Mouse (Mus musculus) cerebellum, postnatal 4 days (tissue): ENCODE data around the gene Poc5.
A peak's percentile ranks its signal among the peaks of the same experiment; 100 is the strongest.

Source experiments
- DNase-seq, 2 experiments: peaks; one replicate each; pipeline ENCODE4 v3.0.0; 2022; ENCODE audit warnings: low spot score in 2 of 2, mixed read lengths in 1 of 2

Gene Poc5

DNA sequence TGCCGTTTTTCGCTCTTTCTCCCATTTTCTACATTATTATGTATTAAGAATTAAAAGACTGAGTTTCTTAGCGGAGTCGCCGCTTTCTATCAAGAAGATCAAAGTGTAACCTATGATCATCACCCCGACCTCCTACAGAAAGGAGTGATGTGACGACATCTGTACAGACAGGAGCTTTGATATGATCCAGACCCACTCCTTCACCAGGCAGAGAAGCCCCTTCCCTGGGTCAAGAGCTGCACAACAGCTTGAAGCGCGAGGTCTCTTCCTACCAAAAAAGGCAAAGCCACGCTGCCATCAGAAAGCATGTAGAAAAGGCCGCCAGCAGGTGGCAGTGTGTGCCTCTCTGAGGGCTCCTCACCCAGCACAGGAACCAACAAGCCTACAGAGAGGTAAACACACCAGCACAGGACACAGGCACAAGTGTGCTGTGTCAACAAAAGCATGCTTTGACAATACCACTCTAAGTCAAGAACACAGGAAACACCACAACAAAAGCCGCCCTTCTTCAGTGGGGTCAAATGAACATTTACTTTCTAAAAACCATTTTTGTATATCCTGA lies 43.6 kb downstream of the Poc5 start:
- peak; percentile 89 for DNase-seq

DNA sequence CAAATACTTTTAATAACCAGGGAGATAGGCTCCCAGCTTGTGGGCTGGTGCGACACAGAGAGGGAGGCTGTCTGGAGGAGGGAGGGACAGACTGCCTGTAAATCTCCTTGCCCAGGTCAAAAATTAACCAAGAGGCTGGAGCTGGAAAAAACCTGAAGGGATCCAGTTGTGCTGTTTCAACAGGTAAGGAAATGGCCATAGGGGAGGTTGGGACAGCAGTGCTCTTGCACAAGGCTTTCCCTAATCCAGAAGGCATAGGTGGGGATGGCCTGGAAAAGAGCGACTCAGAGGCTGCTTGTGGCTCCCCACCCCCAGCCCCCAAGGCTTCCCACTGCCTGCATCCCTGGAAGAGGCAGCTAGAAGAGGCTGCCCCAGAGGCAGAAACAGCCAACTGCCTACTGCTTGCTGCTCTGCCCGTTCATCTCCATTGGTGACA lies 44.3 kb downstream of the Poc5 start:
- no peak for DNase-seq

DNA sequence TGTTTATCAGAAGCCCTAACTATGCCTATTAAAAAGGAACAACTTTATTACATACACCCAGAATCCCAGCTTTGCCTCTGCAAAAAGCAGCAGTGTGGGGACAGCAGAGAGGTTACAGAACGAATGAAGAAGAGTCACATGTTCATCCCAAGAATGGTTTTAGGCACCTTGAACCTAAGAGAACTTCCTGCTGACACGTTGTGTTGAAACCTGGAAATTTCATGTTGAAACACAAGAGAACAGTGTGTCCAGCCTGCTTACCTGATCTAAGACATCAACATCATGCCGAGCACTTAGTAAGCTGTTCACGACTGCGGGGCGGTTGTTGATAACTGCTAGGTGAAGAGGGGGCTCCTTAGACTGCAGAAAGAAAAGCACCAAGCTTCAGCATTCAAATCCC lies 44.9 kb downstream of the Poc5 start:
- no peak for DNase-seq

DNA sequence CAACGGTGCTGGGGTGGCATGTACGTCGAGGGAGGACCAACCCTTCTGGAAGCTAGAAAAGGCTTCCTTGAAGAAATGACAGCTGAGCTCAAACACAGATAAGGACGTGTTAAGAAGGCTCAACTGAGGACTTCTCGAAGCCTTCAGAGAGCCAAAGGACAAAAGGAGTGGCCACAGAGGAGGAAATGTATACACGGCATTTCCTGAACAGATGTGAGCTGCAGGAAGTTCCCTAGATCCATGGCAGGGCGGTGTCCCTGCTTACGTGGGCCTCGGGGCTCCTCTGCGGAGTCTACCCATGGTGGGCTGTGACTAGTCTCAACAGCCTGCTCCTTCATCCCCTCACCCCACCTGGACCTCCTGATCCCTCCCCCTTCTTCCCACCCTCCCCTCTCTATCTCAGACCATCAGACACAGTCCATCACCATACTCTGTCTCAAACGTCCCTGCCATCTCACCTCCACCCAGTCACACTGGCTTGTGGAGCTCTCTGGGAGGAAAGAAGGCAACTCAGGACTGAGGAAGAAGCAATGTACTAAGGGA lies 45.6 kb downstream of the Poc5 start:
- DNase-seq: no peak

DNA sequence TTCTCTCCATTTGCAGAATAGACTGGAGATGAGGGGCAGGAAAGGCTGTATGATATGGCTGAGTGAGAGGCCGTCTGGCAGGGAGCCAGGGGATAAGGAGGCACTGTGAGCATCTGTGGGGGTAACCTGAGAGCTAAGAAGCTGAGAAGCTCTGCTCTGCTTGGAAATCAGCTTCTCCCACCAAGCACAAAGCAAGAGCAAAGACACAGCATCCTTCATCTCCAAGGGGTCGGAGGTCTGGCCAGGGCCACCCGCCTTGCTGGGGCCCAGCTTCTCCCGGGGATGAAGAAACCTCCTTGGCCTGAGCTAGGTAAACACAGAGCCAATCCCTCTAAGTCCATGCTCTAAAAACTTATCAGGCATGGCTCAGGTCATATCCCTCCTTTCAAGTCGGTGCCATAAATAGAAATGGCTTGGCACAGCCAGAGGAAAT lies 46.8 kb downstream of the Poc5 start:
- DNase-seq: no peak

DNA sequence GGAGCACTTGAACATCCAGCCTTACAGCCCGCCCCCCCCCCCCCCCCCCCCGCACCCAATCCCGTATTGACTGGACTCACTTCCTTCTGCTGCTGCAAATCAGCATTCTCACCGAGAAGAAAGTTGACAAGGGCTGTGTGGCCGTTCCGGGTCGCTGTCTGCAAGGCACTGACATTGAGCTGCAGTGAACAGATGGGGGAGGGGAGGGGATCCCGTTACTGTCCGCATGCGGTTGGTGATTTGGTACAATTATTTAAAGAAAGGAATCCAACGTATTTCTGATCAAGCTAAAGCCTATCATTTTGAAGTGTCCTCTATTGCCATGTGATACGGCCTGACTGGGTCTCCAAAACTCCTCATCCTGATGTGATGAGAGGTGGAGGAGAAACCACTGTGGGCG lies 47.7 kb downstream of the Poc5 start:
- no peak for DNase-seq

DNA sequence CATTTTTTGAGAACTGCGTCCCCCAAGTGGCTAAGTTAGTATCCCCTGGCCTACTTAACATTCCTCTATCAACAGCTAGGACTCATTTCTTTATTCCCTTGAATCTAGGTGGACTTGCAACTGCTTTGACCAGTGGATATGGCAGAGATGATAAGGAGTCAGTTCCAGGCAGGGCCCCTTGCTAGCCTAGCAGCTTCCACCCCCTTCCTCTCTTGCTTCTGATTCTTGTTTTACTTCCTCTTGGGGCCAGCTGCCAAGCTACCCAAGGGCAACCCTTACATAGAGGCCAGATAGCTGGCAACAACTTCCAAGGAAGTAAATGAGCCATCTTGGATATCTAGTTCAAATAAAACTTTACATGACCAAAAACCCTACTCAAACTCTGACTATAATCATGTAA lies 48.8 kb downstream of the Poc5 start:
- no peak for DNase-seq

DNA sequence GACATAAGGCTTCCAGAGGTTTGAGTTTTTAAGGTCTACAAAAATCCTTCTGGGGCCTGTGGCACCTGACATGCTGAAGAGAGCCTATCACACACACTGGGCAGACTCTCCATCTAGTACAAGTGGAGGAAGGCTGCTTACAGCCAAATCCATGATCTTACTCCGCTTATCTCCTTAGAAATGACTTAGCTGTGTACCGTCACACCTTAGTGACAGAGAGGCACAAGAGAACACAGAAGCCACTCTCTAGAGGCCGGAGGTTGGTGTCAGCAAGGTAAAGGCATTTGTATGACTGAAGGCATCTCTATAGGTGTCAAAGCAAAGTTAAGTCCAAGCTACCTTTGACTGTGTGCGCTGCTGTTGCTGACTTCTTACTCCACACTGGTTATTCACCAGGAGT lies 52.3 kb downstream of the Poc5 start:
- DNase-seq: no peak

DNA sequence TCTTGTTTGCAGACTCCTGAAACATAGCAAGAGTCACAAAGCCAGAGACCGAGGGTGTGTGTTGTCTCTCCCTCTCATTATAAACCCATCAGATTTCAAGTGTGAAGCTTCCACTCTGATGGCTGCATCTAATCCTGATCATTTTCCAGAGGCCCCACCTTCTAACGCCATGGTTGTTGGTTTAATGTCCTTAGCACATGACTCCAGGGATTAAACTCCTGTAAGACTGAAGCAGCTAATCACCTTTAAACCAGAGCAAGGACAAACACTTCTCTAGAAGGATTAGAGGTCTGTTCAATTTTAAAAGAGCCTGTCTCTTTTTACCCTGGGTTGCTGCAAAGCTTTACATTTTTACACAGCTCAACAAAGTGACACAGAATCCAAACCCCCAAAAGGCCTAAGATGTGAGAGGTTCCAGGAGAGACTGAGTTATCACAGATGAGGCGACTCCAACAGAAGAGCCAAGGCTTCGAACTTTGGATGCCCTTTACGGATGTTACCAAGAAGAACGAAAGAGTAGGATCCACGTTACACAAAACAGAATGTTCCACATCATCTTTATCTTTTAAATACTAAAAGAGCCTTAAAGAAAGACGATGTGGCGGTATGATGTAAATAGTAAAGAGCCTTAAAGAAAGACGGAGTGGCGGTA lies 62.2 kb downstream of the Poc5 start:
- DNase-seq: no peak

DNA sequence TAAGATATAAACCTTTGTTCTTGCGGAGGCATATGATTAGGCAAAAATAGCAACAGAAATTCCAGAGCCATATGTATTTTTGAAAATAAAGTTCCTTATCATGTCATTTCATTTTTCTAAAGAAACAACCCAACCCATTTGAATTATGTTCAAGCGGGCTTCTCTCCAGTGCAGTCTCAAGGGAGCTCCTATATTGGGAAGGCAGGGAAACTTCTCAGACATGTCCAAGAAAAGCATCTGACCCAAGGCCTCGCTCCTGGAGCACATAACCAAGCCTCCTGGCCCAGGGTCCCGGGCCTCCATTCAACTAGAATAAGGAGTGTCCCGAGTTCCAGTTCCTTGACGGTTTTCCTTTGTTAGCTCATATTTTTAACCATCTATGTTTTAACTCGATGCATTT lies 62.8 kb downstream of the Poc5 start:
- DNase-seq: no peak

DNA sequence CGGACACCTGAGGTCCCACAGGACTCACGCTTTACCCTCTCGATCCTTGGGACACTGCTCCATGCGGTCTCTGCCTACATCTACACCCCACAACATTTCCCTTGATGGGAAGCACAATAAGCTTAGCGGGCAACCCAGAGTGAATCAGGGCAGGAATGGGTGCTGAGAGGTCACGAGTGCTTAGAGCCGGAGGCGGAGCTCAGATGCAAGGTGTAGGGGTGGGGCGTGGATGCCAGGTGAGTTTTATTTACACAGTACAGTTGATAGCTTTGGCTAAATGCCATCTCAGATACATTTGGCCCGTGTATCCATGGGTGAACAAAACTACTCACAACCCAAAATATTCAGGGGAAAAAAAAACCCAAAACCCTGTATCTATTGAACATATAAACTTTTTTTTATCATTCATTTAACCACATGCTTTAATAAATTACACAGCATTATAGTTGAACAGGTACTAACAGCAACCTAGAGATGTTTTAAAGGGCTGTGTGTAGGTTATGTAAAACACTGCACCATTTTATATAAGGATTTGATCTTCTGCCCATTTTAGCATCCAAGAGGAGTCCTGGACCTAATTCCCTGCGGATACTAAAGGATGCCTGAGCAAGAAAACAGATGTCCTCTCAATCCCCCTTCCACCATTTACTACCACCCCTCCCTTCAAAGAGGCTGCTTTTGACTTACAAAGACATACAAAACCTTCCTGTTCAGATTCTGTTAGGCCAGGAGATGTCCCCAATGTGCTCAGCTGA lies 63.5 kb downstream of the Poc5 start:
- no peak for DNase-seq

DNA sequence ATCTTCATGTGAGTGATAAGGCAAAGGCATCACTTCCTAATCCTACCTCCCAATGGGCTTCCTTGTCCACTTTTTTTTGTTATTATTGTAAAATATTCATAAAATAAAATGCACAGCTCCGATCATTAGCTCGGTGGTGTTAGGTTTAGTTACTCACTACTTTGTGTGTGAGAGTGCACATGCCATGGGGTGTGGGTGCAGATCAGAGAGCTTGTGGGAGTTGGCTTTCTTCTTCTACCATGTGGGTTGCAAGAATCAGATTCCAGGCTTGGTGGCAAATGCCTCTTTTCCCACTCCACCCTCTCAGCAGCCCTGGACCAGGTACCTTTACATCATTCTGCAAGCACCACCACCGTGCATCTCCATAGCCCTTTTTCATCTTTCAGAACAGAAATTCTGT lies 64.5 kb downstream of the Poc5 start:
- DNase-seq: no peak

DNA sequence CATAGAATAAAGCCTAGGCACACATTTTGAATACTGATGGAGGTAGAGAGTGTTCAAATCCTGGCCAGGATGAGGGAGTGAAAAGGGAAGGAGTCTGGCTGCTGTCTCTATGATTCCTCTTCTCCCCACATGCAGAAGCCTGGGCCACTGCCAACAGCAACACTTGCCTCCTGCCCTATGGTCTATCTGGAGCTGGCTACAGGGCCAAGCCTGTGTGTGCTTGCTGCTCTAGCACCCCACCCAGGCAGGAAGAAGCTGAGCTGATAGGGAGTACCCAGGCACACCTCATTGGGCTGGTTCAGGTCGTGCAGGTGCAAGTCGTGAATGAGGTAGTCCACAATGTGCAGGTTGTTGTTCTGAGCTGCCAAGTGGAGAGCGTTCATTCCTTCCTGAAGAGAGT lies 66.2 kb downstream of the Poc5 start:
- no peak for DNase-seq

DNA sequence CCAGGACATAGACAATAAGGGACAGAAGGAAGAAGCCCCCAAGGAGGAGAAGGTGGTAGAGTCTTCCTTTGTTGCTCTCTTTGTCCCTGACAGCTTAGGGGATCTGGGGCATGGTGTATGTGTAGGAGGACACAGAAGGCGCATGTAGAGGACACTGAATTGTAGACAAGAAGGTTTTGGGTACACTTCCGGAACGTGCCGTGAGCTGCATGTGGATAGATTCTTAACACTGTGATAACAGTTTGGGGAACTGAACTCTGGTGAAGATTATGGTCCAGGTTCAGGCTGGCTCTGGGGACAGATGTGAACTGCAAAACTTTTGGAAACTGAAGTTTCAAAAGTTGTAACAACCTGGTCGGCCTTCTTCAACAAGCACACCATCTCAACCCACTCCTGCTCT lies 69.5 kb downstream of the Poc5 start:
- DNase-seq: no peak

DNA sequence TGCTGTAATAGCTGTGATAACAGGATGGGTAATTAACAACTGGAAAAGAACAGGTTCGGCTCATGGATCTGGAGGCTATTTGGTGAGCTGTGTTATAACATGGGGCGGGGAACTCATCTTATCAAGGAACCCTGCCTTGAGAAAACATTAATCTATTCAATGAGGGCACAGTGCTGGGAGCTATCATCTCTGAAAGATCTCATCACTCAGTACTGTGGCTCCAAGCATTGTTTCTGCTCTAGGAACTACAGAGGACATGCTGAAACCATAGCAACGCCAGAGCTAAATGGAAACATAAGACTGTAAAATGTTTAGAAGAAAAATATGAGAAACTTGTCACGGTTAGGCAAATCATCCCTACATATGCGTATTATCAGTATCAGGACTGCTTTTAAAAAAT lies 69.9 kb downstream of the Poc5 start:
- DNase-seq: no peak

DNA sequence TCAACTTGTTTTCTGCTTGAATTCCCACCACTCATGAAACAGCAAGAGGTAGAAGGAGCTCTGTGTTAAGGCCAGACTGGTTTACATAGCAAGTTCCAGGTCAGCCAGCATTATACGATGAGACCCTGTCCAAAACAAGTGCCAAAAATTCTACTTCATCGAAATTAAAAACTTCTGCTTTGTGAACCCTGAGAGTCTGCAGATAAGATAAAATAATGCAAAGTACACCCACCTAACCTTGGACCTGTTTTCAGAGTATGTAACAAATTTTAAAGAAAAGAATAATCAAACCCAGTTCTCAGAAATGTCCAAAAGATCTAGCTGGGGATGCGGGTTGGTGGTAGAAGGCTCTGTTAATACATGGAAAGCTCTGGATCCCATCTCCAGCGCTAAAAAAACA lies 70.5 kb downstream of the Poc5 start:
- no peak for DNase-seq

DNA sequence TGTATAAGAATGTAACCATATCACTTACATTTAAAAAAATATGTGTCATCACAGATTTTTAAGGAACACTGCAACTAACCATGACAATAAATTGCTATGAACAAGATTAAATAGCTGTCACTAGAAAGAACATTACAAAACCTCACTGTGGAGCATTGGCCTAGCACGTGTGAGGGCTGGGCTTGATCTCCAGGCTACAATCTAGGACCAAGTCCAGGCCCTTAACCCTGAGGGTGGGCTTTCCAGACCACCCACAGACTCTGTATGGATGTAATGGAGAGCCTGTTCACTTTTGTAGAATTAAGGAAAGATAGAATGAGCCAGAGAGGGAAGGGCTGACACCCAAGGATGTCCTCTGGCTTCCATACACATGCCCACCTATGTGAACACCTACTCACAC lies 74.5 kb downstream of the Poc5 start:
- DNase-seq: no peak

DNA sequence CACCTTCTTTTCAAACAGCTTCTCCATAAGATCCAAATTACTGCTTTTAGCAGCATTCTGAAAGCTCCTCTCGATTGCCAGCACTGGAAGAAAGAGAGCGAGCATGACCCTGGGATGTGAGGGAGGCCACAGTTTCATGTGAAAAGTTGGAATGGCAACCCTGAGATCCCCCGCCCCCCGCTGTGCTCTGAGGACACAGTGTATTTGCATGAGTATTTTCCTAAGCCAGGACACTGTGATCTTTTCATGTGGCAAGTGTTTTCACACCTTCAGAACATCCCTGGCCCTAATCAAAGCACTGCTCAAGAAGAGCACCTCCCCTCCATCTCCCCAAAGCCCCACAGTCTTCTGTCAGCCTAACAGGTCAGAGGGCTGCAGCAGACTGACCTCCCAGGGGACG lies 77.2 kb downstream of the Poc5 start:
- DNase-seq: no peak
